Mouse (Mus musculus): ENCODE measurements around the gene Ctf1. TPM values are rescaled to one million over a fixed set of nuclear protein-coding genes. Genes with fewer than 3 reads are reported as not detected.

Gene Ctf1
- total and polyA plus RNA-seq, 3 experiments, result 2.8 to 7.2 TPM; not detected in 1

GRCm38 (mm10) chr7:127746494-127747491, 34.3 kb downstream of the Ctf1 start:
- H3K4me3 ChIP-seq (ENCODE audit: control insufficient read depth in 1 of 2, insufficient read depth in 1 of 2, low read depth in 2 of 2, low read length in 2 of 2), result peak overlapping the region; percentile 70 to 72
- DNase-seq (ENCODE audit: low read depth, low spot score), result peak; percentile 42
- peaks cover 0 to 8% of the 10 kb centered on the region in 2 experiments; a peak in 1 of 4 replicates for H3K4me1 ChIP-seq (ENCODE audit: control insufficient read depth in 1 of 2, insufficient read depth in 2 of 2, low read length in 2 of 2)
- peak; percentile 57; the same call in 1 of the 2 replicates for TF ChIP-seq MAZ (IDR thresholded peaks at IDR 0.05; ENCODE audit: low read depth, low read length)
- 0 out of 2 replicates have a peak, but pooled peaks have one; percentile 20 for TF ChIP-seq MAX (IDR thresholded peaks at IDR 0.05; ENCODE audit: low read length)
- TF ChIP-seq TBP (IDR thresholded peaks at IDR 0.05; ENCODE audit: low read depth, low read length), result no peak
- no peak; the same call in 1 of the 2 replicates for TF ChIP-seq NELFE (IDR thresholded peaks at IDR 0.05; ENCODE audit: low read depth, low read length)
- 0 out of 2 replicates have a peak, but pooled peaks have one; percentile 16 for TF ChIP-seq MXI1 (IDR thresholded peaks at IDR 0.05; ENCODE audit: low read depth, low read length)
- TF ChIP-seq MAFK (IDR thresholded peaks at IDR 0.05; ENCODE audit: borderline replicate concordance, low read depth, low read length), result no peak
- no peak for TF ChIP-seq TCF12 (IDR thresholded peaks at IDR 0.05; ENCODE audit: low read depth, low read length)
- TF ChIP-seq ZC3H11A (IDR thresholded peaks at IDR 0.05; ENCODE audit: low read depth, low read length), result no peak
- peak; percentile 23; the same call in 1 of the 2 replicates for TF ChIP-seq SIN3A (IDR thresholded peaks at IDR 0.05; ENCODE audit: low read length)
- H3K9me3 ChIP-seq (replicated peaks; ENCODE audit: insufficient read depth, low read length), result no peaks in the 10 kb centered on the region
- H3K9ac ChIP-seq (ENCODE audit: control insufficient read depth, low read depth, low read length, poor library complexity, severe bottlenecking), result peak overlapping the region; percentile 63
- H3K27me3 ChIP-seq (ENCODE audit: control insufficient read depth in 1 of 2, insufficient read depth in 2 of 2, low read length in 2 of 2), result no peaks in the 10 kb centered on the region
- no peak overlapping the region for H3K27ac ChIP-seq (ENCODE audit: control insufficient read depth, low read depth, low read length)
- peaks cover 2% of the 10 kb centered on the region; the same call in 1 of the 2 replicates for H3K79me2 ChIP-seq (ENCODE audit: control insufficient read depth, insufficient read depth, low read length, poor library complexity)
- peaks cover 2 to 6% of the 10 kb centered on the region in 2 experiments; a peak in 2 of 4 replicates for H3K36me3 ChIP-seq (ENCODE audit: control insufficient read depth in 1 of 2, insufficient read depth in 2 of 2, low read length in 2 of 2)

- H3K79me2 ChIP-seq (ENCODE audit: control insufficient read depth, insufficient read depth, low read length, poor library complexity), result peaks cover 2% of the 10 kb centered on the region; the same call in 1 of the 2 replicates
- peaks cover 0 to 8% of the 10 kb centered on the region in 2 experiments; a peak in 1 of 4 replicates for H3K4me1 ChIP-seq (ENCODE audit: control insufficient read depth in 1 of 2, insufficient read depth in 2 of 2, low read length in 2 of 2)
- no peak overlapping the region for H3K27ac ChIP-seq (ENCODE audit: control insufficient read depth, low read depth, low read length)
- no peak overlapping the region; a peak in 1 of 4 replicates for H3K4me3 ChIP-seq (ENCODE audit: control insufficient read depth in 1 of 2, insufficient read depth in 1 of 2, low read depth in 2 of 2, low read length in 2 of 2)
- H3K27me3 ChIP-seq (ENCODE audit: control insufficient read depth in 1 of 2, insufficient read depth in 2 of 2, low read length in 2 of 2), result no peaks in the 10 kb centered on the region
- H3K36me3 ChIP-seq (ENCODE audit: control insufficient read depth in 1 of 2, insufficient read depth in 2 of 2, low read length in 2 of 2), result peaks cover 2 to 6% of the 10 kb centered on the region in 2 experiments; a peak in 2 of 4 replicates
- DNase-seq (ENCODE audit: low read depth, low spot score), result no peak
- TF ChIP-seq CHD1 (IDR thresholded peaks at IDR 0.05; ENCODE audit: low read depth, low read length) (no peak), RCOR1 (IDR thresholded peaks at IDR 0.05; ENCODE audit: low read depth, low read length) (no peak), NRF1 (IDR thresholded peaks at IDR 0.05; ENCODE audit: insufficient read depth, low read depth, low read length, poor library complexity, severe bottlenecking) (no peak), KAT2A (conservative IDR thresholded peaks at IDR 0.05; ENCODE audit: low read depth, low read length) (no peak), GABPA (IDR thresholded peaks at IDR 0.05; ENCODE audit: low read depth, low read length) (no peak), ZC3H11A (IDR thresholded peaks at IDR 0.05; ENCODE audit: low read depth, low read length) (no peak), ZKSCAN1 (IDR thresholded peaks at IDR 0.05; ENCODE audit: low read depth, low read length) (no peak), BHLHE40 (IDR thresholded peaks at IDR 0.05; ENCODE audit: borderline replicate concordance, low read depth, low read length) (no peak), HCFC1 (IDR thresholded peaks at IDR 0.05; ENCODE audit: low read depth, low read length) (no peak), POLR2AphosphoS5 (IDR thresholded peaks at IDR 0.05; ENCODE audit: borderline replicate concordance, low read depth, low read length) (no peak), MAZ (IDR thresholded peaks at IDR 0.05; ENCODE audit: low read depth, low read length) (no peak), TBP (IDR thresholded peaks at IDR 0.05; ENCODE audit: low read depth, low read length) (no peak), JUND (IDR thresholded peaks at IDR 0.05; ENCODE audit: low read depth, low read length) (no peak)
- no peak overlapping the region for H3K9ac ChIP-seq (ENCODE audit: control insufficient read depth, low read depth, low read length, poor library complexity, severe bottlenecking)
- no peaks in the 10 kb centered on the region for H3K9me3 ChIP-seq (replicated peaks; ENCODE audit: insufficient read depth, low read length)
Measured at GRCm38 (mm10) chr7:127747559-127748234, 35.2 kb downstream of the Ctf1 start.

Data from MEL (cell line).